Mouse (Mus musculus) megakaryocyte progenitor cell, adult 5-6 weeks (primary cell): ENCODE measurements around the gene Mtmr11. TPM values are rescaled to one million over a fixed set of nuclear protein-coding genes. Genes with fewer than 3 reads are reported as not detected.
A peak's percentile ranks its signal among the peaks of the same experiment; 100 is the strongest.

Experiments used
- ATAC-seq: replicated peaks from 2 replicates; pipeline ENCODE4 v1.8.0; 2016; ENCODE audit warnings: mild to moderate bottlenecking, moderate TSS enrichment, inconsistent platforms; ENCODE audit not compliant: poor library complexity
- total RNA-seq, 2 experiments: library from RNA; stranded (forward) in 1 of 2; stranded (reverse) in 1 of 2; fragments of 157-497, 149-512 nt in 1 of 2; fragments of 200-1000 nt in 1 of 2; gene quantifications; 2 replicates each; pipeline versions ENCODE4 v1.2.3 to v1.2.4; 2015 to 2017

Mtmr11 gene
- total RNA-seq, 2 experiments from 2014 or later = 0.08 TPM; not detected in 1

GRCm38 (mm10) chr3:96199731-96200130 is 37.9 kb downstream of the Mtmr11 start:
- no peak for ATAC-seq

- no peak for ATAC-seq
Observed at GRCm38 (mm10) chr3:96207819-96208218, 46.0 kb downstream of the Mtmr11 start.

- no peak for ATAC-seq
Observed at GRCm38 (mm10) chr3:96209242-96209641, 47.4 kb downstream of the Mtmr11 start.

- ATAC-seq = peak; percentile 7
Observed at GRCm38 (mm10) chr3:96219191-96219641, 57.4 kb downstream of the Mtmr11 start.

- peak; percentile 54 for ATAC-seq
Observed at GRCm38 (mm10) chr3:96219661-96220130, 57.9 kb downstream of the Mtmr11 start, which contains the start of the genes Bola1 and Hist2h2ab. Bola1 (minus strand) TSS chr3:96219709. Hist2h2ab (plus strand) TSS chr3:96219865.

- ATAC-seq = peak; percentile 24
Observed at GRCm38 (mm10) chr3:96220131-96220764, 58.4 kb downstream of the Mtmr11 start.

- peak; percentile 76 for ATAC-seq
Observed at GRCm38 (mm10) chr3:96220765-96221639, 59.2 kb downstream of the Mtmr11 start, which contains the start of the genes Hist2h2ac and Hist2h2be. Hist2h2ac (minus strand) TSS chr3:96220880. Hist2h2be (plus strand) TSS chr3:96221119.

Other genes with a start within 250 kb of the Mtmr11 start
- 101 and 132 TPM in 2 replicates for gene Anp32e, start 232.8 kb upstream of the Mtmr11 start, total RNA-seq (2015)
- gene Anp32e, start 232.8 kb upstream of the Mtmr11 start, total RNA-seq (2017) = 384 and 526 TPM in 2 replicates
- gene Plekho1, start 166.0 kb upstream of the Mtmr11 start, total RNA-seq (2015) = 22.1 and 25.9 TPM in 2 replicates
- 24.7 and 25.1 TPM in 2 replicates for gene Plekho1, start 166.0 kb upstream of the Mtmr11 start, total RNA-seq (2017)
- 26.3 and 28.4 TPM in 2 replicates for gene Vps45, start 103.5 kb upstream of the Mtmr11 start, total RNA-seq (2015)
- 10.9 and 12.6 TPM in 2 replicates for gene Vps45, start 103.5 kb upstream of the Mtmr11 start, total RNA-seq (2017)
- 3.0 and 3.2 TPM in 2 replicates for gene Otud7b, start 57.5 kb upstream of the Mtmr11 start, total RNA-seq (2015)
- 4.9 and 12.7 TPM in 2 replicates for gene Otud7b, start 57.5 kb upstream of the Mtmr11 start, total RNA-seq (2017)
- 88.5 and 92.4 TPM in 2 replicates for gene Sf3b4, start 10.3 kb downstream of the Mtmr11 start, total RNA-seq (2015)
- 23.0 and 24.6 TPM in 2 replicates for gene Sf3b4, start 10.3 kb downstream of the Mtmr11 start, total RNA-seq (2017)
- gene Sv2a, start 19.1 kb downstream of the Mtmr11 start, total RNA-seq (2015) = 0.34 and 0.49 TPM in 2 replicates
- gene Sv2a, start 19.1 kb downstream of the Mtmr11 start, total RNA-seq (2017) = 0.21 and 0.51 TPM in 2 replicates
- gene Bola1, start 57.7 kb downstream of the Mtmr11 start, total RNA-seq (2015) = 29.1 and 34.3 TPM in 2 replicates
- 42.9 and 50.4 TPM in 2 replicates for gene Bola1, start 57.7 kb downstream of the Mtmr11 start, total RNA-seq (2017)
- gene Hist2h2ab, start 57.9 kb downstream of the Mtmr11 start, total RNA-seq (2015) = 5.7 and 9.1 TPM in 2 replicates
- gene Hist2h2ab, start 57.9 kb downstream of the Mtmr11 start, total RNA-seq (2017) = 113 and 300 TPM in 2 replicates
- gene Hist2h2ac, start 58.9 kb downstream of the Mtmr11 start, total RNA-seq (2015) = 42.3 and 43.4 TPM in 2 replicates
- 3,711 and 3,907 TPM in 2 replicates for gene Hist2h2ac, start 58.9 kb downstream of the Mtmr11 start, total RNA-seq (2017)
- gene Hist2h2be, start 59.1 kb downstream of the Mtmr11 start, total RNA-seq (2015) = 5.4 and 5.9 TPM in 2 replicates
- 6.6 and 8.0 TPM in 2 replicates for gene Hist2h2be, start 59.1 kb downstream of the Mtmr11 start, total RNA-seq (2017)
- 259 and 308 TPM in 2 replicates for gene Hist2h3c2, start 77.1 kb downstream of the Mtmr11 start, total RNA-seq (2015)
- 127 and 135 TPM in 2 replicates for gene Hist2h3c2, start 77.1 kb downstream of the Mtmr11 start, total RNA-seq (2017)
- 54.6 and 61.5 TPM in 2 replicates for gene Hist2h2aa2, start 78.3 kb downstream of the Mtmr11 start, total RNA-seq (2015)
- gene Hist2h2aa2, start 78.3 kb downstream of the Mtmr11 start, total RNA-seq (2017) = 0.67 and 1,948 TPM in 2 replicates
- gene Hist2h2aa1, start 83.5 kb downstream of the Mtmr11 start, total RNA-seq (2015) = not detected in 2 replicates
- gene Hist2h2aa1, start 83.5 kb downstream of the Mtmr11 start, total RNA-seq (2017) = 7,846 and 10,813 TPM in 2 replicates
- gene Hist2h3c1, start 84.7 kb downstream of the Mtmr11 start, total RNA-seq (2015) = 17.3 and 17.9 TPM in 2 replicates
- 2.8 TPM in 1 of 2 replicates, not detected in the other for gene Hist2h3c1, start 84.7 kb downstream of the Mtmr11 start, total RNA-seq (2017)
- gene Hist2h4, start 101.3 kb downstream of the Mtmr11 start, total RNA-seq (2015) = 111 and 118 TPM in 2 replicates
- gene Hist2h4, start 101.3 kb downstream of the Mtmr11 start, total RNA-seq (2017) = 114 and 115 TPM in 2 replicates
- gene Hist2h3b, start 106.7 kb downstream of the Mtmr11 start, total RNA-seq (2015) = 773 and 862 TPM in 2 replicates
- gene Hist2h3b, start 106.7 kb downstream of the Mtmr11 start, total RNA-seq (2017) = 369 and 430 TPM in 2 replicates
- 1,111 and 1,146 TPM in 2 replicates for gene Hist2h2bb, start 107.7 kb downstream of the Mtmr11 start, total RNA-seq (2015)
- 9,134 and 9,995 TPM in 2 replicates for gene Hist2h2bb, start 107.7 kb downstream of the Mtmr11 start, total RNA-seq (2017)
- gene Fcgr1, start 132.0 kb downstream of the Mtmr11 start, total RNA-seq (2015) = 0.37 and 1.2 TPM in 2 replicates
- gene Fcgr1, start 132.0 kb downstream of the Mtmr11 start, total RNA-seq (2017) = 0.14 and 0.21 TPM in 2 replicates